Mouse (Mus musculus) olfactory bulb, adult 2 months (tissue): Measurements from ENCODE around the gene Cdkal1. TPM values are rescaled to one million over a fixed set of nuclear protein-coding genes. Genes with fewer than 3 reads are reported as not detected.

Experiments used
- H3K27ac ChIP-seq: fragments of 200-500 bp; 2 replicates; pipeline ENCODE4 v1.5.1; 2012; ENCODE audit warnings: low read depth, low read length; ENCODE audit not compliant: insufficient read depth
- H3K4me1 ChIP-seq: fragments of 200-500 bp; 2 replicates; pipeline ENCODE4 v1.6.1; 2012; ENCODE audit warnings: low read length; ENCODE audit not compliant: control insufficient read depth, insufficient read depth
- H3K4me3 ChIP-seq: fragments of 200-500 bp; 2 replicates; pipeline ENCODE4 v1.5.1; 2012; ENCODE audit warnings: mild to moderate bottlenecking, low read depth, low read length, moderate library complexity; ENCODE audit not compliant: insufficient read depth
- CTCF ChIP-seq: fragments of 200-500 bp; IDR thresholded peaks from 2 replicates; pipeline ENCODE4 v1.5.1; 2012; ENCODE audit warnings: low read depth, mild to moderate bottlenecking, low read length, moderate library complexity; ENCODE audit not compliant: insufficient read depth
- POLR2A ChIP-seq: fragments of 200-500 bp; IDR thresholded peaks from 2 replicates; pipeline ENCODE4 v1.6.1; 2012; ENCODE audit warnings: mild to moderate bottlenecking, low read depth, low read length, moderate library complexity; ENCODE audit not compliant: insufficient read depth
- WGBS: fragments of 180-500 bp; shearing (Covaris S2); methylation state at CpG from one replicate; pipeline ENCODE4 v1.1.7; 2018; 5-methylcytosine and 5-hydroxymethylcytosine counted together
- polyA plus RNA-seq: library from polyadenylated mRNA; stranded (reverse); fragments of >200 nt; gene quantifications from 2 replicates; pipeline ENCODE4 v1.2.4, GENCODE M21; 2012; ENCODE audit warnings: low replicate concordance; ENCODE audit not compliant: missing spikeins, insufficient read depth, insufficient read length

Gene Cdkal1
- polyA plus RNA-seq, 1 experiment: not detected

DNA sequence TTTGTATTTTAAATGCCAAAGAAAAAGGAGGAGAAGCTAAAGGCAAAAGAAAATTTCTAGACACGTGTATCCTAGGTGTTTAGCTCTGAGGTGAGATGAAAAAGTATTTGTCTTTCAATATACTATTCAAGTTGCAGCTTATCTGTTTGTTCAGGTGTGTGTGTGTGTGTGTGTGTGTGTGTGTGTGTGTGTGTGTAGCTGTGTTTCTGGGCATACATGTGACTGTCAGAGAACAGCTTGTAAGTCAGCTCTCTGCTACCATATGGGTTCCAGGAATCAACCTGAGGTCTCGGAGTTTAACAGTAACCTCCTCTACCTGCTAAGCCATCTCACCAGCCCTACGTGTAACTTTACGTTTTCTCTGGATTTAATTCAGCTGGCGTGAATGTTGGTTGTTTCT, 76.0 kb downstream of the Cdkal1 start:
- Histone ChIP-seq H3K4me3 (no peak overlapping the region), H3K27ac (no peak overlapping the region), H3K4me1 (peaks cover 4% of the 10 kb centered on the region; the same call in 1 of the 2 replicates)
- 98% methylated on average over 5 of the region's 5 CpGs for WGBS
- no peak for TF ChIP-seq POLR2A
- TF ChIP-seq CTCF: no peak

GRCm38 (mm10) chr13:29779116-29779515, 76.4 kb downstream of the Cdkal1 start:
- Histone ChIP-seq H3K27ac (no peak overlapping the region), H3K4me1 (peaks cover 4% of the 10 kb centered on the region; the same call in 1 of the 2 replicates), H3K4me3 (no peak overlapping the region)
- WGBS: 93% methylated on average over 5 of the region's 5 CpGs
- TF ChIP-seq CTCF: no peak
- TF ChIP-seq POLR2A: no peak

DNA sequence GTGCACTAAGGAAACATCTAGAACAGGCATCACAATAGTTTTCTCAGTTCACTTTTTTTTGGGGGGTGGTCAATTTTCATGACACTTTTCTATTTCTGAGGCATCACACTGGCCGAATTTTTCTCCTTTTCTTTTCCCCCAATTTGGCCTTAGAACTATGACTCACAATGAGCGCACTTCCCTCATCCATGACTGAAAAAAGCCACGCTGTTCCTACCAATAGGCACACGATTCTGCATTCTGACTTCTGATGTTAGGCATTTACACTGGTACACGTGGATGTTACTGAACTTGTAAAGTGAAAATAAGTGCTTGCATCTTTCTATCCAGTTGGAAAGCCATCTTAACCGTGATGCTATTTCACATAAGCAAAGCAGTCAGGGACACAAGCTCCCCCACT, 77.3 kb downstream of the Cdkal1 start:
- Histone ChIP-seq H3K27ac (no peak overlapping the region), H3K4me3 (no peak overlapping the region), H3K4me1 (peaks cover 4% of the 10 kb centered on the region; the same call in 1 of the 2 replicates)
- TF ChIP-seq POLR2A (no peak), CTCF (no peak)
- 88% methylated on average over 6 of the region's 6 CpGs for WGBS

GRCm38 (mm10) chr13:29777225-29777624, 78.2 kb downstream of the Cdkal1 start:
- Histone ChIP-seq H3K4me3 (no peak overlapping the region), H3K4me1 (peaks cover 4% of the 10 kb centered on the region; the same call in 1 of the 2 replicates), H3K27ac (no peak overlapping the region)
- 88% methylated on average over 4 of the region's 4 CpGs for WGBS
- no peak for TF ChIP-seq POLR2A
- TF ChIP-seq CTCF: no peak

- H3K27ac ChIP-seq: no peak overlapping the region
- no peak for TF ChIP-seq POLR2A
- TF ChIP-seq CTCF: no peak
- whole genome bisulfite sequencing: 91% methylated on average over 8 of the region's 8 CpGs
- H3K4me3 ChIP-seq: no peak overlapping the region
- H3K4me1 ChIP-seq: peaks cover 2% of the 10 kb centered on the region; the same call in 1 of the 2 replicates
Measured at GRCm38 (mm10) chr13:29775603-29776230, 79.8 kb downstream of the Cdkal1 start.

DNA sequence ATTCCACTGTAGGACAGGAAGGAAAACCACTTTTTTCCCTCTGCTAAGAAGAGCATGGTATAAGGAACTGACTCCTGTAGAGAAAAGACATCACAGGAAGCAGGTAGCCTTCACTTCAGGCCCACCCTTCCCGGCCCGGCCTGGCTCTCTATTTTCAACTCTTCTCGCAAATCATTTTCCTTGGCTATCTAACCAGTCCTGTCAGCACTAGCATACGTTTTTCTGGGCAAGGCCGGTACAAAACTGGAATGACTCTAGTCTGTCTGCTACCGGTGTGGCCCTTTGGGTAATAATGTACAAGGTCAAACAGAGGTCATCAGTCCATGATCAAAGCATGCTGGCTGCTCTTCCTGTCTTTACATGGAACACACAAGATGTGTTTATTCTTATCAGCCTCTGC, 81.9 kb downstream of the Cdkal1 start:
- H3K4me1 ChIP-seq: peaks cover 2% of the 10 kb centered on the region; the same call in 1 of the 2 replicates
- TF ChIP-seq CTCF: no peak
- TF ChIP-seq POLR2A: no peak
- no peak overlapping the region for H3K27ac ChIP-seq
- 85% methylated on average over 6 of the region's 6 CpGs for WGBS
- H3K4me3 ChIP-seq: no peak overlapping the region

DNA sequence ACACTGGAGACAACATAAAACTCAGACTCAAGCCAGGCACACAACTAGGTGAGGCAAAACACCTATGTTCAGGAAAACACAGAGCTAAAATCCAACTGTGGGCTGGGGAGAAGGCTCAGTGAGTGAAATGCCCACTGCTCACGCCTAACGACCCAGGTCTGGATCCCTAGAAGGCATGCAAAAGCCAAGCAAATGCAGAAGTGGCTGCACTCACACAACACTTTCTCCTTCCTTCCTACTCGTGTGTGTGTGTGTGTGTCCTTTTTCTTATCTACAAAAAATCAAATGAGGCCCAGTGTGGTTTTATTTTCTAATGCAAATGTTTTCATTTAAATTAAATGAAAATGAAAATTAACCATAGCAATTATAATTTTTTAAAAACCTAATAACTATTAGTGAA, 82.5 kb downstream of the Cdkal1 start:
- Histone ChIP-seq H3K4me3 (no peak overlapping the region), H3K4me1 (peaks cover 2% of the 10 kb centered on the region; the same call in 1 of the 2 replicates), H3K27ac (no peak overlapping the region)
- no peak for TF ChIP-seq CTCF
- no peak for TF ChIP-seq POLR2A
- WGBS: 81% methylated on average over 3 of the region's 3 CpGs

GRCm38 (mm10) chr13:29769647-29770436, 85.6 kb downstream of the Cdkal1 start:
- no peak overlapping the region for H3K4me3 ChIP-seq
- TF ChIP-seq POLR2A (no peak), CTCF (no peak)
- WGBS: 22% methylated on average over 12 of the region's 12 CpGs

DNA sequence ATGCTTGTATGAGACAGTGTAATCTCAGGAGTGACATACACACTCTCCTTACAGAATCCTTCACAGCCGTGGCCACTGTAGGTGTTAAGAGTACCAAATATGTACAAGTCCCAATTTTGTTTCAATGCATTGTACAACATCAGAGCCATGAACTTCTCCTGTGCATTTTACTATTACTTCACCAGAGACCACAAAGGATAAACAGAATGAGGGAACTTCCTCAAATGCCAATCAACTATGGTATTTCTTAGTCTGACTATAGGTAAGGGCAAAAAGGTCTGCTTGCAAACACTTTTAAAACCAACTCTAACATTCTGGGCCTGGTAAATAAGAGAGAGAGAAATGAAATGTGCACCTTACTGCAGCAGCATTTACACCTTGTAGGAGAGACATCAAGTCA, 87.4 kb downstream of the Cdkal1 start:
- Histone ChIP-seq H3K4me1 (peaks cover 5% of the 10 kb centered on the region; the same call in 1 of the 2 replicates), H3K27ac (no peak overlapping the region), H3K4me3 (no peak overlapping the region)
- no peak for TF ChIP-seq CTCF
- no peak for TF ChIP-seq POLR2A
- WGBS: 87% methylated on average over 1 of the region's 1 CpGs

More at GRCm38 (mm10) chr13:29769647-29770436, 85.6 kb downstream of the Cdkal1 start:
- Histone ChIP-seq H3K4me1 (peaks cover 5% of the 10 kb centered on the region; the same call in 1 of the 2 replicates), H3K27ac (no peak overlapping the region)
